Mouse (Mus musculus) Patski (cell line): ENCODE results near the gene Gatad2a. TPM values are rescaled to one million over a fixed set of nuclear protein-coding genes. Genes with fewer than 3 reads are reported as not detected.
A peak's percentile ranks its signal among the peaks of the same experiment; 100 is the strongest.

Source experiments
- ATAC-seq: fragments of 100-300 bp; one replicate; pipeline ENCODE4 v1.8.0; 2021
- CTCF ChIA-PET: fragments of 350-600 bp; sonication (Branson Sonifier 250); formaldehyde crosslinking; loops from one replicate; lab custom pipeline; 2022; ENCODE audit warnings: inconsistent platforms; lab: Charles Lee
- POLR2A ChIA-PET: fragments of 350-600 bp; sonication (Branson Sonifier 250); formaldehyde crosslinking; loops from one replicate; lab custom pipeline; 2022; ENCODE audit warnings: antibody characterized with exemption, inconsistent platforms; lab: Charles Lee
- DNase-seq: peaks from one replicate; pipeline ENCODE4 v3.0.0-alpha.2; 2011; ENCODE audit warnings: low read depth, low spot score
- H3K27me3 ChIP-seq: fragments of 371-371 bp; one replicate; pipeline ENCODE4 v1.5.1; 2021
- CTCF ChIP-seq: fragments of 100-300 bp; IDR thresholded peaks from one replicate; pipeline ENCODE4 v1.5.1; 2021
- in situ Hi-C: fragments of 300-500 bp; cut with MboI; formaldehyde crosslinking; loops from 3 replicates; pipeline ENCODE4 v1.11.1; 2018; ENCODE audit warnings: low pct_unique_long_range_greater_than_20kb, mixed read lengths
- polyA plus RNA-seq: library from polyadenylated mRNA; unstranded; gene quantifications from one replicate; pipeline ENCODE4 v1.2.3, GENCODE M21; 2021

Gene Gatad2a
- polyA plus RNA-seq: 75.2 TPM

DNA sequence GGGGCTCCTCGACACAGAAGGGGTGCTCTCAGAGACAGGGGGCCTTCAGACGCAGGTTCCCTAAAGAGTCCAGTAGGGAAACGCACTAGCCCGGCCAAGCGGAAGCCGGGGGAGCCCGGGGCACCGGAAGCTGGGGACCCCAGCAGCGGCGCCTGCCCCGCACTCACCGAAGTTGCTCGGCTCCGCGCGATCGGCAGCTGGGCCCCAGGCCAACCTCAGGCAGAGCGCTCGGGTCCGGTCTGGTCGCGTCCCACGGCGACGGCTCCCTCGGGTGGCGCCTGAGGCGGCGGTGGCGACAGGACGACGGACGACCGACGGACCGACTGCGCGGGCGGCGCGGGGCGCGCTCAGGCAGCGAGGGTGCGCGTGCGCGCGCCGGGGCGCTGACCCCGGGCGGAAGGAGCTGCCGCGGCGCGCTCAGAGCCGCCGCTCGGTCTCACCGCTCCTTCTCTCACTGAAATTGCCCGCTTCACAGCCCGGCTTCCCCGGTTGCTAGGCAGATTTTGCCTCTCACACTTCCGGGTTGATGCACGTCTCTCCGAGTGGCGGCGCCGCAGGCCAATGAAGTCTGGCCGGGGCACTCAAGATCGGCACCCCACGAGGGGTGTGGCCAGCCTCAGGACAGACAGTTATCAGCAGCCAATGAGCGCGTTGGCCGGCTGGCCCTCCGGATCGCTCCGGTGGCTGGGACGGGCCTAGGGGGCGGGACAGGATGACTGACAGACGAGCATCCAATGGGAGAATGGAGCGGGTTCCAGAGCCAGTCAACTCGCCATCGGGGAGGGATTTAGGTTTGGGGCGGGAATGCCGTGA lies at the start of gene Gatad2a:
Gene Gatad2a (minus strand): TSS at position 609 of the 813 bp plus-strand sequence.
- ChIA-PET POLR2A (interaction anchor here (0.6 to 3.4 kb wide), 5 partner anchors 24 to 155 kb away, joined by 3 to 13 read pairs (median 5); partner anchors contain the start of genes Ndufa13, Tssk6 and Yjefn3), CTCF (interaction anchor here (1.8 kb wide), 1 partner anchor 11 kb away, joined by 6 read pairs; no protein-coding TSS in a partner anchor)
- DNase-seq (peak; percentile 98), ATAC-seq (peak; percentile 95)
- in situ Hi-C loops: loop anchor here (5.0 kb wide), 1 partner anchor 69 kb away; no protein-coding TSS in a partner anchor
- no peaks in the 10 kb centered on the region for H3K27me3 ChIP-seq
- no peak for TF ChIP-seq CTCF

DNA sequence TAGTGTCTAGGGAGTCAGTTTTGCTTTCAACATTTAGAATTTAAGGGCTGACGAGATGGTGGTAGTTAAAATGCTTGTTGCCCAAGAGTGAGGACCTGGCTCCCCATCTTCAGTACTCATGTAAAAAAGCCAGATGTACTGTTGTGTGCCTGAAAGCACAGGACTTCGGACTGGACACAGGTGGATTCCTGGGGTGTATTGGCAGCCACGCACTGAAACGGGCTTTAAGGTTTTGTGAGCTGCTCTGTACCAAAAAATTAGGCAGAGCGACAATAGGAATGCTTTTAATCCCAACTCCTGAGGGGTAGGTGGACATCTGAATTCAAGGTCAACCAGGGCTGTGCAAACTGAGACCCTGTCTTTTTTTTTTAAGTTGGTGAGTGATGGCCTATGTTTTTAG lies 47.8 kb upstream of the Gatad2a start:
- no peak for ATAC-seq
- TF ChIP-seq CTCF: no peak
- DNase-seq: no peak
- CTCF ChIA-PET: no interaction called here
- in situ Hi-C loops: no loop called here
- H3K27me3 ChIP-seq: no peaks in the 10 kb centered on the region
- POLR2A ChIA-PET: no interaction called here

DNA sequence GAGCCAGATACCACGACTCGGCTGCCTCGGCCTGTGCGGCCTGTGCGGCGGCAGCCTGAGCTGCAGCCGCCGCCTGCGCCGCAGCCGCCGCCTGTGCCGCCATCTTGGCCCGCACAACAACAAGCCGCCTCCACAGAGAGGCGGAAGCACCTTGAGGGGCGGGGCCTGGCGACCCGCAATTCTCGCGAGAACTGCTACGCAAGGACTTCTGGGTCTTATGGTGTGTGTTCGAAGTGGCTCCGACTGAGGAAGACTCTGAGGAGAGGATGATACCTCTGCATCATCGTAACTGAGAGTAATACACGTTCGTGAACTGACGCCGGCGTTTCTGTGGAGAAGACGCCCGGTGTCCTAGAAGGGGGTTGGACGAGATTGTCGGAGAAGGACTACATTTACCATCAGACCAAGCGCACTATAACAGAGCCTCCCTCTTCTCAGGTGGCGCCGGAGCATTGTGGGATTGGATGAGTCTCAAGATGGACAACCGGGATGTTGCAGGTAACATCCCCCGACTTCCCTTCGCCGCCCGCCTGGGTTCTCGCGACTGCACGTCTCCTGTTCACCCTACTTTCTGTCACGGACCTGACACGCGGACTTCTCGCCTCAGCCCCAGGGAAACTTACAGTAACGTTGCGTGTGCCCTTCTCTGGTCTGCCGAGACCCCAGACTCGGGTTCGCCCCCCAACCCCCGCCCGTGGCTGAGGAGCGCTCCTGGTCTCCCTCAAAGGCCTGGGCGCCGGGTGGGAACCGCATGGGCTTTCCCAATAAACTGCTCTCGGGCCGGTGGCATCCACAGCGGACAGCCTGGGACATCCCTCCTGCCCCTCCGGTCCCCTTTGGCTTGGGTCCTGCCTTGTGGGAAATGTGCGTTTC lies 46.6 kb upstream of the Gatad2a start, which contains the start of the genes Mau2 and Sugp1:
Gene Mau2 (minus strand): TSS at position 152 of the 873 bp plus-strand sequence.
Gene Sugp1 (plus strand): TSS at position 231 of the 873 bp plus-strand sequence.
- POLR2A ChIA-PET: interaction anchor here (0.6 to 1.4 kb wide), 3 partner anchors 8 to 126 kb away, joined by 3 to 5 read pairs (median 4); no protein-coding TSS in a partner anchor
- peak; percentile 85 for ATAC-seq
- CTCF ChIA-PET: no interaction called here
- no peak for TF ChIP-seq CTCF
- H3K27me3 ChIP-seq: no peaks in the 10 kb centered on the region
- in situ Hi-C loops: no loop called here
- peak; percentile 89 for DNase-seq

DNA sequence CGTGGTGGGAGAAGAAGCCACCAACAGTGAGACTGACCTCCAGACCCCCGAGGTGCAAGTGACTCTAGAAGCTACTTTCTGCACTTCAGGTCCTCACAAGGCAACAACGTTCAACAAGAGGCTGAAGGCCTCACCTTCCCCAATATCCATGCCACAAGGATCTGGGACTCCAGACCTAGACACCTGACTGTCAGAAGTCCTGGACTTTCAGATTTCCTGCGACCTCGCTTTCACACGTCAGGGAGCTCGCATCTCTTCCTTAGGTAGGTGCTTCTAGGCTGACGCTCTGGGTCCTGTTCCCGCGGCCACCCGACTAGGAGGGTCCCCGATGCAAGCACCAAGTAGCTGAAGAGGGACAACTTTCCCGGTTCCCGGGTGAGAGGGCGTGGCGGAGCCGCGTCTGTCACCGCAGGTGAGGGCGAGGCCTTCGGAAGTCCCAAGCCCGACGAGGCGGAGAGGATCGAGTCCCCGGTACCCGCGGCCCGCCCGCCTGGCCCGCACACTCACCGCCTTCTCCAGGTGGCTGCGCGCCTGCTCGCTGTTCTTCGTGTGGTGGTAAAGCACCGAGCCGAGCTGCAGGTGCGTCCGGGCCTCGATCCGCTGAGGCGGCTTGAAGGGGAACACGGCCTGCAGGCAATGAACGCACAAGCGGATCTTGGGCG lies 45.8 kb upstream of the Gatad2a start:
- ChIA-PET POLR2A (interaction anchor here (0.6 to 1.4 kb wide), 3 partner anchors 8 to 126 kb away, joined by 3 to 5 read pairs (median 4); no protein-coding TSS in a partner anchor), CTCF (interaction anchor here (0.8 kb wide), 1 partner anchor 127 kb away, joined by 3 read pairs; no protein-coding TSS in a partner anchor)
- no peaks in the 10 kb centered on the region for H3K27me3 ChIP-seq
- no peak for DNase-seq
- in situ Hi-C loops: no loop called here
- TF ChIP-seq CTCF: no peak
- ATAC-seq: no peak

DNA sequence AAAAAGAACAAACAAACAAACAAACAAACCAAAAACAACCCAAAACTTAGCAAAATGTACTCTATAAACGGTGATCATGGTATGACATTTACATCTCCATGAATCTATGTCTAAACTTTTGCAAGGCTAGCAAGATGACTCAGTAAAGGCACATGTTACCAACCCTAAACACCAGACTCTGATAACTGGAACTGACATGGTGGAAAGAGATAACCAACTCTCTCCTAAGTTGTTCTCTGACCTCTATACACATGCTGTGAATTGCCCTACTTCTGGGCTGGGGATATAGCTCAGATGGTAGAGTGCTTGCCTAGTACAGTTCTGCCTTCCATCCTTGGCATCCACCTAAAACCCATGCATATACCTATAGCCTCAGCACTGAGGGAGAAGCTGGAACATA lies 41.8 kb upstream of the Gatad2a start:
- no peak for DNase-seq
- TF ChIP-seq CTCF: no peak
- H3K27me3 ChIP-seq: no peaks in the 10 kb centered on the region
- ATAC-seq: no peak
- in situ Hi-C loops: no loop called here
- CTCF ChIA-PET: no interaction called here
- POLR2A ChIA-PET: interaction anchor here (0.5 kb wide), 1 partner anchor 738 kb away, joined by 3 read pairs; the partner anchor contains the start of gene Pik3r2

DNA sequence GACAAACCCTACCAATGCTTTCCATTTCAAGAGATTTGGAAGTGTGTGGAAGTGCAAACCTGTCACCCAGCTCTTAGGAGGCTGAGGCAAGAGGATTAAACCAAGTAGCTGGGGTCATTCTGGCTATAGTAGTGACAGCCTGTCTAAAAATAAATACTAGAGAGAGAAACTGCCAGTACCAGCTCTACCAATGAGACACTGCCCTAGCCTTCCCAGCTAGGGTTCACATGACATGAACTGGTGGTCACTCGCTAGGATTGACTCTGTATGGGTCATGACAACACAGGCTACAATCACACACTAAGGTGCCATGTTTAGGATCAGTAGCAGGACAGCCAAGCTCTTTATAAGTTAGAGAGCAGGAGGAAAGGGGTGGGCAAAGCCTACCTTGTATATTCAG lies 34.1 kb upstream of the Gatad2a start:
- TF ChIP-seq CTCF: no peak
- no peak for ATAC-seq
- no peak for DNase-seq
- no peaks in the 10 kb centered on the region for H3K27me3 ChIP-seq
- in situ Hi-C loops: no loop called here
- CTCF ChIA-PET: interaction anchor here (0.8 to 1.4 kb wide), 2 partner anchors 83 to 111 kb away, joined by 3 to 4 read pairs; no protein-coding TSS in a partner anchor
- POLR2A ChIA-PET: interaction anchor here (0.9 kb wide), 1 partner anchor 13 kb away, joined by 4 read pairs; no protein-coding TSS in a partner anchor

DNA sequence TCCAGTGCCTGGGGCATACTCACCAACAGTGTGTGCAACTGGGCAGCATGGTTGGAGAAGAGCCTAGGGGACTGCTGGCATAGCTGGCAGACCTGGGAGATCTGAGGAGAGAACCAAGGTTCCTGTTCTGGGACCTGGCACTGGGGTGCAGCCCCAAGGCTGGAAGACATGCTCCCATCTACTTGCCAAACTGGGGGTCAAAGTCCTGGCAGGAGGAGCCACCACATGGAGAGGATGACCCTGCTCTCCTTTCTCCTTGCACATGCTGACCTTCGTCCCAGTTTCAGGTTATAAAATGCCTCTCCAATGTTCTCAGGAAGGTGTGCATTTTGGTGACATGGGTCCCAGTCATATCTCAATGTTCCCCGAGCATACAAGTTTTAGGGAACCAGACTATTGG lies 30.0 kb upstream of the Gatad2a start:
- no peak for ATAC-seq
- ChIA-PET CTCF (interaction anchor here (1.3 kb wide), 1 partner anchor 9 kb away, joined by 4 read pairs; no protein-coding TSS in a partner anchor), POLR2A (no interaction called here)
- no peaks in the 10 kb centered on the region for H3K27me3 ChIP-seq
- no peak for DNase-seq
- in situ Hi-C loops: no loop called here
- TF ChIP-seq CTCF: no peak

DNA sequence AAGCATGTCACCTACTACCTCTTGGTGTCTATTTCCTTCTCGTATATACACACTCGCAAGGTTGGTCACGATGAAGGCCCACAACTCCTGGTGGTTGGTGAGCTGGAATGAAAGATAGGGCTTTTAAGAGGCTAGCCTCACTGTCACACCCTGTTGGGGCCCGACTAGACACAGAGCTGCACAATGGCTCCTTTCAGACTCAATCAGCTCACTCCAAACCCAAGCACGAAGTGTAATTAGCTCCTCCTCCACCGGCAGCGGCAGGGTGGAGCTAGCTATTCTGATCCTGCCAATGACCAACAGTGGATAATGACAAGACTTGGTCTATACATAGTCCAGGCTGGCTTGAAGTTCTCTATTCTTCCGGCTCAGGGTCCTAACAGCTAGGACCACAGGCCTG lies 27.4 kb upstream of the Gatad2a start:
- no peak for TF ChIP-seq CTCF
- in situ Hi-C loops: no loop called here
- DNase-seq (no peak), ATAC-seq (no peak)
- POLR2A ChIA-PET: interaction anchor here (0.5 kb wide), 1 partner anchor 21 kb away, joined by 4 read pairs; no protein-coding TSS in a partner anchor
- CTCF ChIA-PET: no interaction called here
- H3K27me3 ChIP-seq: no peaks in the 10 kb centered on the region

DNA sequence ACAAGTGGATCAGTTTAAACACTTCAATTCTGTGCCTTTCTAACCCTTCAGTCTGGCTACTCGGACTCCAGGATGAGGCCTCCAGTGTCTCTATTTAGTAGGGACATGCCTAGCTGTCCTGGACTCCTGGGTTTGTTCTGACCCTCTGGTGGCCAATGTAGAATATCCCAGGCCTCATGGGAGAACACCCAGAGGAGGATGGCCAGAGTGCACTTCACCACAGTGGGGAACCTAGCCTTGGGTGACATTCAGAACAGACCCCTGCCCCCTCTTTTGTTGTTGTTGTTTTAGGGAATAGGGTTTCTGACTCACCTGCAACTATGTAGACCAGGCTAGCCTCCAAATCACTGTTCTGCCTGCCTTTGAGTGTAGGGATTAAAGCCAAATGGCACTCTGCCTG lies 18.8 kb upstream of the Gatad2a start:
- DNase-seq (no peak), ATAC-seq (no peak)
- TF ChIP-seq CTCF: no peak
- in situ Hi-C loops: no loop called here
- no peaks in the 10 kb centered on the region for H3K27me3 ChIP-seq
- POLR2A ChIA-PET: no interaction called here
- CTCF ChIA-PET: interaction anchor here (1.0 kb wide), 1 partner anchor 14 kb away, joined by 4 read pairs; no protein-coding TSS in a partner anchor
